Mouse (Mus musculus) G1E (cell line): ENCODE measurements around the gene Olfr108.

Experiments used
- CTCF ChIP-seq: IDR thresholded peaks from 2 replicates; pipeline ENCODE4 v1.5.1; 2012; ENCODE audit warnings: low read depth, low read length, inconsistent platforms, mixed read lengths
- GATA1 ChIP-seq: IDR thresholded peaks from 2 replicates; pipeline ENCODE4 v1.6.1; 2012; ENCODE audit warnings: borderline replicate concordance, low read length, inconsistent platforms, mixed read lengths

- TF ChIP-seq CTCF (no peak), GATA1 (no peak)
These were observed at the start of gene Olfr108 for GRCm38 (mm10) chr17:37445180-37445579.
